Mouse (Mus musculus): Measurements from ENCODE around the gene Ccer2.
A peak's percentile ranks its signal among the peaks of the same experiment; 100 is the strongest.

Ccer2 gene

GRCm38 (mm10) chr7:28756079-28756478, at the start of gene Ccer2:
Gene Ccer2 (plus strand): TSS chr7:28756174.
- DNase-seq, result no peak

DNA sequence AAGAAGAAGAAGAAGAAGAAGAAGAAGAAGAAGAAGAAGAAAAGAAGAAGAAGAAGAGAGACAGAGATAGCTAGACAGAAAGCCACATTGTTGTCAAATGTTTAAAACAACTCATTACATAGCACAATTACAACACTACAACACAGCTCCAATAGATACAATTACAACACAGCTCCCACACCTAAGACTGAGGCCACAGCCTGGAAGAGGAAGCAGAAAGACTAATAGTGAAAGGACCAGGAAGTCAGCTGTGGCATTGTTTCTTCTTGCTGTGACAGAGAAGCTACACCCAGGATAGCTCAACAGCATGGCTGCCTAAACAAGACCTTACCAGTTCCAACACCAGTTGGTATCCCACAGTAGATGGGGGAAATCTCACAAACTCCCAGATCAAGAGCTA, 46.5 kb upstream of the Ccer2 start:
- DNase-seq, result no peak

GRCm38 (mm10) chr7:28710962-28711361, 45.0 kb upstream of the Ccer2 start:
- DNase-seq, result no peak

DNA sequence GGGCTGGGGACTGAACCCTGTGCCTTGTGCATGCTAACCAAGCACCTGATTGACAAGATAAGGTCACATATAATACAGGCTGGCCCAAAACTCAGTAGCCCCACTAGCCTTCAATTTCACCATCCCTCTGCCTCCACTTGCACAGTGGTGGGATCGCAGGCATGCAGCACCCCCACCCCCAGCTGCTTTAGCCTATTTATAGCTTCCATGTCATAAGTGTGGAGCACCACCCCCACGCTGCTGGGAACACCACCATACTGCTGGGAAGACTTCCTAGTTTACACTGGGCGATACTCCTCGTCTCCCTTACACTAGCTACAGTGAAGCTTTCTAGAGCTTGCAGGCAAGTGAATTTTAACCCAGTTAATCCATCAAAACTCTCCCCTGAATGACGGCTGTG, 41.3 kb upstream of the Ccer2 start:
- DNase-seq, result no peak

DNA sequence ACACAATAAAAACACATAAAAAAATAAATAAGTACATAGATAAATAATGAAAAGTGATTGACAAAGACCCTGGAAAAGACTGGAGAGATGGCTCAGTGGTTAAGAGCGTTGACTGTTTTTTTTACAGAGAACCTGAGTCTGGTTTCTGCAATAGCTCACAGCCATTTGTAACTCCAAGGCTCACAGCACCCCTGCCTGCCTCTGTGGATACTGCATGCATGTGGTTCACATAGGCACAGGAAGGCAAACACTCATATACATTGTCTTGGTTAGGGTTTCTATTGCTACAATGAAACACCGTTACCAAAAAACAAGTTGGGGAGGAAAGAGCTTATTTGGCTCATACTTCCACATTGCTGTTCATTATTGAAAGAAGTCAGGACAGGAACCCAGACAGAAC, 40.4 kb upstream of the Ccer2 start:
- DNase-seq, result no peak

GRCm38 (mm10) chr7:28716590-28717281, 39.2 kb upstream of the Ccer2 start, which contains the start of gene Fbxo17:
Gene Fbxo17 (plus strand): TSS chr7:28716804.
- peak; percentile 82 for DNase-seq

GRCm38 (mm10) chr7:28717726-28718125, 38.2 kb upstream of the Ccer2 start:
- no peak for DNase-seq

DNA sequence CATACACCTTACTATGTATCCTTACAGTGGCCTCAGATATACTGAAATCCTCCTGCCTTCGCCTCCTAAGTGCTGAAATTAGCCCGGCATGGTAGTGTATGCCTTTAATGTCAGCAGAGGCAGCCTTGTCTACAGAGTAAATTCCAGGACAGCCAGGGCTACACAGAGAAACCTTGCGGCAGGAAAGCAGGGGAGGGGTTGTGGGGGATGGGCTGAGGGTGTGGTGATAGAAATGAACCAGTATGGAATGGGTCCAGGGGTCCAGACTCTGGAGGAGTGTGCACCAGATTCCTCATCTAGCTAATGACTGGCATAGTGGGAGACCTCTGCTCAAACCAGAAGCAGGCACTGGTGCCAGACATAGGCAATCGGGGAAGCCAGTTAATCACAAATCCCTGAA, 36.8 kb upstream of the Ccer2 start:
- DNase-seq, result no peak

DNA sequence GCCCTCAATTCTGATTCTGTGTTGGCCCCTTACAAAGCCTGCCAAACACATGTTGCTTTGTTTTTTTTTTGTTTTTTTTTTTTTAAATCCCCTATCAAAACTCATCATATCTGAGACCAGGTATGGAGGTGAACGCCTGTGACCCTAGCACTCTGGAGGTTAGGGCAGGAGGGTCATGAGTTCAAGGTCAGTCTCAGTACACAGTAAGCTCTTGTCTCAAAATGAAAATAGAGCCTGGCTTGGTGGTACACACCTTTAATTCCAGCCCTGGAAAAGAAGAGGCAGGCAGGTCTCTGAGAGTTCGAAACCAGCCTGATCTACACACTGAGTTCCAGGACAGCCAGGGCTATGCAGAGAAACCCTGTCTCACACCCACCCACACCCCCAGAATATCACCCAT, 36.3 kb upstream of the Ccer2 start:
- DNase-seq, result no peak

GRCm38 (mm10) chr7:28720753-28721537, 35.0 kb upstream of the Ccer2 start:
- DNase-seq, result peak; percentile 41

DNA sequence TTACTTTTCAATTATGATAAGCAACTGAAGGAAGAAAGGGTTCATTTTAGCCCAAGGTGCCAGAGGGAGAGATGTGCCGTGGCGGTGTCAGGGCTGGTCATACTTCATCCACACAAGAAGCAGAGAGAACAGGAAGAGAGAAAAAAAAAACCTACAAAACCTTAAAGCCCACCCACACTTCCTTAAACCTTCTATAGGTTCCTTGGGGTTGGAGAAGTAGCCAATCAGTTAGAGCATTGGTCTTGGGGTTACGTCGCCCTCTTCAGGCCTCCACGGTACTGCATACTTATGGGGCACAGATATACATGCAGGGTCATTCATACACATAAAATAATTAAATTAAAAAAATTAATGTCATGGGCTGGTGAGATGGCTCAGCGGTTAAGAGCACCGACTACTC, 33.9 kb upstream of the Ccer2 start:
- no peak for DNase-seq

- no peak for DNase-seq
Measured at GRCm38 (mm10) chr7:28724613-28725012, 31.4 kb upstream of the Ccer2 start.

GRCm38 (mm10) chr7:28726600-28726999, 29.4 kb upstream of the Ccer2 start:
- peak; percentile 88 for DNase-seq

- no peak for DNase-seq
Measured at GRCm38 (mm10) chr7:28727649-28728340, 28.2 kb upstream of the Ccer2 start.

- DNase-seq, result peak; percentile 92
Measured at GRCm38 (mm10) chr7:28732341-28733142, 23.4 kb upstream of the Ccer2 start.

GRCm38 (mm10) chr7:28733211-28733610, 22.8 kb upstream of the Ccer2 start:
- no peak for DNase-seq

DNA sequence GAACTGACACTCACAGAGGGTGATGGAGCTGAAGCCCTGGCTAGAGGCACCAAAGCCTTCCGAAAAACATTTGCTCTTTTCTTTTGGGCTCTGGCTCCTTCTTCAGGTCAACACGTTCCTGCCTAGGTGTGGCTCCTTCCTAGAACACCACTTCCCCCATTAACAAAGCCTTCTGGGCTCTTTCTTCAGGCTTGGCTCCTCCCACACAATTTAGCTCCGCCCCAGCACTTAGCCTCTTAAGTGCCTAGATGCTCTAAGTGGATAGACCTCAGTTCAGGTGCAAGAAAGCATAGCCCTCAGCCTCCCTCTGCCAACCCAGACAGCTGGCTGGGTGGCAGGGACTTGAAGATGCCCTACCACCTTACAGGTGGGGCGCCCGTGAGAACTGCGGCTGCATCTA, 20.3 kb upstream of the Ccer2 start:
- no peak for DNase-seq

- DNase-seq, result no peak
Measured at GRCm38 (mm10) chr7:28739829-28740228, 16.1 kb upstream of the Ccer2 start.

GRCm38 (mm10) chr7:28740949-28741348, 15.0 kb upstream of the Ccer2 start:
- no peak for DNase-seq

- no peak for DNase-seq
Measured at GRCm38 (mm10) chr7:28741368-28741708, 14.6 kb upstream of the Ccer2 start.

- DNase-seq, result peak; percentile 98
Measured at GRCm38 (mm10) chr7:28741709-28742438, 14.1 kb upstream of the Ccer2 start, which contains the start of the genes Mrps12 and Sars2. Gene Mrps12 (minus strand): TSS chr7:28741820. Gene Sars2 (plus strand): TSS chr7:28741992.

GRCm38 (mm10) chr7:28749935-28750334, 6.0 kb upstream of the Ccer2 start:
- DNase-seq, result no peak

Measured in embryo, embryonic 11 days (tissue).